Mouse (Mus musculus): ENCODE data around the gene Polr3c.

GRCm38 (mm10) chr3:96667316-96667715 lies 60.1 kb downstream of the Polr3c start:
- TF ChIP-seq CTCF (IDR thresholded peaks at IDR 0.05; ENCODE audit: extremely low read depth, insufficient read depth, low read length) (peak; percentile 29; the same call in 1 of the 2 replicates), POLR2A (IDR thresholded peaks at IDR 0.05; ENCODE audit: extremely low read depth, insufficient read depth, low read length) (no peak)
